Mouse (Mus musculus): ENCODE results near the gene Fuom. TPM values are rescaled to one million over a fixed set of nuclear protein-coding genes. Genes with fewer than 3 reads are reported as not detected.

Fuom gene
- total RNA-seq (2015): 6.9 and 7.9 TPM in 2 replicates
- total RNA-seq (2017): 10.8 and 11.5 TPM in 2 replicates

DNA sequence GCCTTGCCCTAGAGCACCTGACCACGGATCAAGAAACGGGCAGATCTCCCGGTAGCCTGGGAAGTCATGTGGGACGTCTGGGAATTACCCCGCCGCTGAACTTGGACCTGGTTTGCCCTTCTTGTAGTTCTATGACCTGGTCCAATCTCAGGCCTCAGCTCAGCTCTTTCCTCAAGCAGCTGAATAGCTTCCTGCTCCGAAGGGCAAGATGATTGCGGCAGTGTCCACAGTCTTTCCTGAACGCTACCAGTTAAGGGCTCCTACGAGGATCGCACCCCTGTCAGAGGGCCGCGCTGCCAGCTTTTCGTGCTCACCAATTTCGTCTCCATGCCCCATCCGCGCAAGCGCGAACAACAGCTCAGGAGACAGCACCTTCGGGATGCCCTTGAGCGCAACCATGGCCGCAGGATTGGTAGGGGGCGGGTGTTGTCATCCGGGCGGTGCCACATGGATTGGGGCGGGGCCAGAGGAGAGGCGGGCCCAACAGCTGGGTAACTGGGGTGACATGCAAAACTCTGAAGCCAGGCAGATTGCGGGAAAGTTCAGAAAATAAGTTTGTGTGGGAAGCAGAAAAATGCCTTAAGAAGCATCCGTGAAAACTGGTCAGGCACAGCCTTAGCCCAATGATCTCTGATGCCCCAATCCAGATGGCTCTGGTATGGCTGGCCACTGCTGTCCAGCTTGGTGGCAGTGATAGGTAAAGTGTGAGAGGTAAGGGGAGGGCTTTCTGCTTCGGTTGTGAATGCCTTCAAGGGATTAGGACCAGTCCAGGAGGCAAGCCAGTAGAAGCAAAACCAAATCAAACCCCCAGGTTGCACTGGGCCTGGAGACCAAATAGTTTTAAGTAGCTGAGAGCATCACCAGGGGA, at the start of gene Fuom:
Gene Fuom (minus strand): TSS at position 449 of the 868 bp plus-strand sequence.
- ATAC-seq (replicated peaks; ENCODE audit: poor library complexity): peak; percentile 99

DNA sequence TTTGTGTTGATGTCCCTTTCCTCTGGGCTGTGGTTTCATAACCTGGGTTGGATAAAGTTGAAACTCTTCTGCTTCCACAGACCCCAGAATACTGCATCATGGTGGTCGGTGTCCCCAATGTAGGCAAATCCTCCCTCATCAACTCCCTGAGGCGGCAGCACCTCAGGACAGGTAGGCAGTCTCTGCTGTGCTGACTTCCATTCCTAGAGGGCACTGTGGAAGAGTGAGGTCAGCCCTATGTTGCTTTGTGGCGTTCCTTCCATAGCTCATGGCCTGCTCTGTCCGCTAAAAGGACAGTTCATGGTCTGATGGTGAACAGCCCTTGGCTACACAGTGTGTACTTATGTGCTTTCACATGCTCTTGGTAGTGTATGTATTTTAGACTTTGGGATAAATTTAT, 42.3 kb upstream of the Fuom start:
- ATAC-seq (replicated peaks; ENCODE audit: poor library complexity): no peak

DNA sequence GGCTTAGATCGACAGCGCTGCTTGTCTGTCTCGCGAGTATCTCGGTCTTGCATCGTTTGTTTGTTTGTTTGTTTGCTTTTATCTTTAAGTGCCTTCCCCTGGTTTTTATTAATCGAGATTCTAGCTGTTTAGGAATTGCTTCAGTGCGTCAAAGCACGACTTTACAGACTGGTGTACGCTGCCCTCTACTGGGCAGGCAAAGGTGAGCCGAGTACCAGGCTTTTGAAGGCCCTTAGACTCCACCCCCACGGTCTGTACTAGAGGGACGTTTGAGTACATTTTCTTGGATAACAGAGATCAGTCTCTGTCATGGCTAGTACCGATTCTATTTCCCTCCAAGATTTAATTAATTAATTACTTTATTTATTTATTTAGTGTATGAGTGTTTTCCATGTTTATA, 39.1 kb upstream of the Fuom start:
- ATAC-seq (replicated peaks; ENCODE audit: poor library complexity): peak; percentile 67

DNA sequence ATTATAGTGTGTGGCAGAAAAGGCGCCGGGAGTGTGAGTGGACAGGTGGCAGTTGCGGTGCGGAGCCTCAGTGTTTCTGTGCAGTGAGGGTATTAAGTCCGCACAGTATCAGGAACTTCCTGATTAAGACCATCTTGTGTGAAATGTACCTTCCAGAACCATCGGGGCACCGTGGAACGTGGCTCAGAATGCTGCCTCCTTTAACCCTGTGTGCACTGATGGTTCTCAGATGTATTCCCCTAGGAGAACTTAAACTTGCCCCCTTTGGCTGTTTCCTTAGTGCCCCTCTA, 35.7 kb upstream of the Fuom start:
- ATAC-seq (replicated peaks; ENCODE audit: poor library complexity): no peak

DNA sequence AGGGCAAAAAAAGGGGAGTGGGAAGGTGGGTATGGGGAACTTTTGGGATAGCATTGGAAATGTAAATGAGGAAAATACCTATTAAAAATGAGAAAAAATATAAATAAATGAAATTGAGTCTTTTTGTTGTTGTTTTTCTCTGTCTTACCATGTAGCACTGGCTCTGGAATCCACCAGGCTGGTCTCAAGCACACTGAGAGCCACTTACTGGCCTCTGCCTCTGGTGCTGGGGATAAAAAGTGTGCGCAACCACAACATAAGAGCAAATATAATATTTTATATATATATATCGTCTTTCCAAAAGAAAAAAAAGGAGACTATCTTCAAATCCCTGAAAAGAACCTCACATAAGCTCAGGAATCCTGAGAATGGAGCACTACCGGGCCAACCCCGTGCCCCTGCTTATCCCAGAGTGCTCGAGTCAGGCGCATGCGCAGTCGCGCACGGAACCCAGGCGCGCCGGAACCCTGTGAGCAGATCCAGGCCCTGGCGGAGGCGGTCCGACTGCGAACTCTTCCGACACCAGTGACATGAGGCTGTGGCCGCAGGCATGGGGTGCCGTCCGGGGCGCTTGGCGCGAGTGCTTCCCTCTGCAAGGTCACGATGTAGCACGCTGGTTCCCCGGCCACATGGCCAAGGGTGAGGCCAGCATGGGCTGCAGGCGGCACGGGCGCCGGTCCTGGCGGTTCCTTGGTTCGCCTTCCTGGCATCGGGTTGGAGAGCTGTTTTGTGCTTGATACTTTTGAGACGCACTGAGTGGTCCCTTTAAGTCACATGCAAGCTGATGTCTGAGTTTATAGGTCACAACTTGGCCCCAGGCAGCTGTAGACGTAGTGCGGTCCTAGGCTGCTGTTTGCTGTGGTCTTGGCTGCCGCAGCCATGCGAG, 35.1 kb upstream of the Fuom start, which contains the start of gene Mtg1:
Gene Mtg1 (plus strand): TSS at position 430 of the 886 bp plus-strand sequence.
- ATAC-seq (replicated peaks; ENCODE audit: poor library complexity): peak; percentile 70

DNA sequence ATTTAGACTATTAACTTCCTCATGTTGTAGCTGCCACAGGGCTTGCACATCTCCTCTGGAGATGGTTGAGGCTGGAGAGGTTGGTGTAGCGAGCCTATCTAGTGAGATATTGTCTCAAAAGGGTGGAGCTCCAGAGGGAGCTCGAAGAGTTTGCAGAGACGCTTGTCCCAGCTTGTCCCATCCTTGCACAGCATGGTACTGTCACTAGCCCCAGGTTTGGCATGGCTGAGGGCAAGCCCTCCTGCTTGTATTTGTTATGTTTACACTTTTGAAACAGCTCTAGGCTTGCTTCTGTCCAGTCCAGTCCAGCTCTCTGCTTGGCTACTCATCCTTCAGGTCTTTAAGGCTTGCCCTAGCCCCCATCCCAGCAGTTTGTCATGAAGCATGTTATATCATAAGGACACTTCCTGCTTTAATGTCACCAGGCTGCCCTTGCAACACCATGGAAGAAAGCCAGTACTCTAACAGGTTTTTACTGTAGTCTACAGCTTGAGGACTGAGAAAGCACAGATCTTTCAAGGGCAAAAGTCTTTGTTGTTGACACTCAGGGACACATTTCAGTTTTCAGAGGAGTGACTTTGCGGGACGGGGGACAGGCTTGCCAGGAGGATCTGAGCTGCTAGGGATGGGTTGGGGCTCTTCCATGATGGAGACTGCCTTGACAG, 33.0 kb upstream of the Fuom start:
- ATAC-seq (replicated peaks; ENCODE audit: poor library complexity): peak; percentile 7; the same call in 1 of the 2 replicates

DNA sequence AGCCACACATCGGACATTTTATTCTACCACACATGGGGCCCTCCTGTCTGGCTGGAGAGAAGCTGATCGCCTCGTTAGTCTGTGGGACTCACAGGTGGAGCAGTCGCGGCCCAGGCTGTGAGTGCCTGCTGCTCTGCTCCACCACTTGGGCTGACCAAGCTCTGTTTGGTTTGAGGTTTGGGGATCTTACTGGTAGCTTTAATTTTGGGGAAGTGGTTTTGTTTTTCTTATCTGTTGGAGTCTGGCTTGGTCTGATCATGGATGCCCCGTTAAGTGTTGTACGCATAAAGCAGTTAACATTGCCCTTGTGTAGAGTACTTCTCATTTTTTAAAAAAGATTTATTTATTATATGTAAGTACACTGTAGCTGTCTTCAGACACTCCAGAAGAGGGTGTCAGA, 31.8 kb upstream of the Fuom start:
- ATAC-seq (replicated peaks; ENCODE audit: poor library complexity): peak; percentile 38

DNA sequence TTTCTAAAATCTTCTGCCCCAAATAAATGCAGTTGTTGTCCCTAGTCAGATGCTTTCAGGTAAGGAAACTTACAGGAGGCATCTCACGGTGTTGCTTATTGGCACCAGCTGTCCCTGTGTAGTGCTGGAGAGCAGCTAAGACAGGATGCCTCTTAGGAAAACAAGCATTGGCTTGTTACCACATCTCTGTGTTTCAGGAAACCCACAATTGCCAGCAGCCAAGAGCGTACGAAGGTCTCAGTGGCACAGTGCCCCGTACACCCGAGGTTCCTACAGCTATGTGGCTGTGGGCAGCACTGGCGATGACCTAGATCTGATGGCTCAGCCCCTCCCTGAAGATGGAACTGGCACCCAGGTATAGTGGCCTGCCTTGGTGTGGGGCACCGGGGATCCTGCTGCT, 29.9 kb upstream of the Fuom start:
- ATAC-seq (replicated peaks; ENCODE audit: poor library complexity): peak; percentile 54

DNA sequence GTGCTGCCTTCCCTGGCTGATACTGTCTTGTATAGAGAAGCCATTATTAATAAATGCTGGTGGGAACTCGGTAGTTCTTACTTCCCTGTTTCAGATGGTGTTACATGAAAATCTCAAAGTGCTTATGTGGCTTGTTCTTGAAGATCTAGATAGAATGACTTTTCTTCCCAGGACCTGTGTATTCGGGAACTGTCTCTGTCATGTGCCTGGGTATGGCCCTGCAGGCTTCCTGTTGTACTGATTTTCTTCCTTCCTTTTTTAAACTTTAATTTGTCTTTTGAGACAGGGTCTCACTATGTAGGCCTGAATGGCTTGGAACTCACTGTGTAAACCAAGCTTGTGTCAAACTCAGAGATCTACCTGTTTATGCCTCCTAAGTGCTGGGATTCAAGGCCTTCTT, 25.7 kb upstream of the Fuom start:
- ATAC-seq (replicated peaks; ENCODE audit: poor library complexity): 0 out of 2 replicates have a peak, but pooled peaks have one; percentile 2

DNA sequence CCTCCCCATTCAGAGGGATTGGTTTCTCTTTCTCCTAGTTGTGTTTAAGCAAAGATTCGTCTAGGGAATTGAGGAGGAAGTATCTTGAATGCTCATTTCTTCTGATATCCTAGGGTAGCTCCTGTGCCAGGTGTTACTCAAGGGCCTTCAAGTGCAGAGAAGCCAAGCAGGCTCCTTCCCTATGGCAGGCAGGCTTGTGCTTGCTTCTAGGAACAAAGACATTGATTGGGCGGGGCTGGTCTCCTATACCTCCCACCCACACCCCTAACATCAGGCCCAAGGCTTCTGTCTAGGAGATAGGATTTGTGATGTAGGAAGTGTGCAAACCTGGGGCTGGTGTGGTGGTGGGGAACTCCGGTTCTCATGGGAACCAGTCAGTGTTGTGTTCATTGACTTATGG, 24.7 kb upstream of the Fuom start:
- no peak for ATAC-seq (replicated peaks; ENCODE audit: poor library complexity)

DNA sequence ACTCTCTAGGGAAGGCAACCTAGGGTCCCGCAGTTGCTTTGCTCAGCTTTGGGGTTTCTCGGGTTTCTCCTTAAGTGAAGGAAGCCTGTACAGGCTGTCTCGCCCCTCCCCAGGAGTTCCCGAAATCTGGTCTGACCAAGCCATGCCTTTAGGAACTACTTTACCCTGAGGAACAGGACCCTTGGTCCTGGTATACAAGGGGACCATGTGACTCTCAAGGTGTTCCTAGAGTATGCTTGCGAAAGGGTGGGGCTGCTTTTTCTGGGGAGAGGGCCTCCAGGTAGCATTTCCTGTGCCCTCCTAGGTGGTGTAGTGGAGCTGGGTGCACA, 23.7 kb upstream of the Fuom start:
- ATAC-seq (replicated peaks; ENCODE audit: poor library complexity): no peak

DNA sequence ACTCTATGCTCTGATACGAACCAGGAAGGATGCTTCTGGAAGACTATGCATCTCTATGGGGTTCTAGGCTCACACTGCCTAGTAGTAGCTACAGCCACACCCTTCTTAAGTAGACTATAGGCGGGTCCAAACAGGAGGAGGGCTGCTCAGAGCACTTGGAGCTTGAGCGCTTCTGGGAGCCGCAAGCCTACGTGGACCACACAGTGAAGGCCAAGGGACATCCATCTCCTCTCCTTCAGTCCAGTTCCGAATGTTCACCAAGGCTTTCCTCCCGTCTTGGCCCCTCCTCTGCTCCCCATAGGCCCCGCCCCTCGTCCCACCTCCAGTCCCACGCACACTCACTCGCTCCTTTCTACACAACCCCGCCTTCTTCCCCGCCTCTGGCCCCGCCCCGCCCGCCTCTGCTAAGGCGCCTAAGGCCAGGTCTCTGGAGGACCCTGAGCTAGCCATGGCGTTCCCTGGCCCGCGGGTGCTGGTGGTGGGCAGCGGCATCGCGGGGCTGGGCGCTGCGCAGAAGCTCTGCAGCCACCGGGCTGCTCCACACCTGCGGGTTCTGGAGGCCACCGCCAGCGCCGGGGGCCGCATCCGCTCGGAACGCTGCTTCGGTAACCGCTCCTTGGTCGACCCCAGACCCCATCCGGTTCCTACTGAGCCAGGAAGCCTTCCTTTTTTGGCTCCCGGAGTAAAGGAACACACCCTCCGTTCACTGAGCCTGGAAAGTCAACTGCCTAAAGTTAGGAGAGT, 23.2 kb upstream of the Fuom start:
- ATAC-seq (replicated peaks; ENCODE audit: poor library complexity): peak; percentile 93

DNA sequence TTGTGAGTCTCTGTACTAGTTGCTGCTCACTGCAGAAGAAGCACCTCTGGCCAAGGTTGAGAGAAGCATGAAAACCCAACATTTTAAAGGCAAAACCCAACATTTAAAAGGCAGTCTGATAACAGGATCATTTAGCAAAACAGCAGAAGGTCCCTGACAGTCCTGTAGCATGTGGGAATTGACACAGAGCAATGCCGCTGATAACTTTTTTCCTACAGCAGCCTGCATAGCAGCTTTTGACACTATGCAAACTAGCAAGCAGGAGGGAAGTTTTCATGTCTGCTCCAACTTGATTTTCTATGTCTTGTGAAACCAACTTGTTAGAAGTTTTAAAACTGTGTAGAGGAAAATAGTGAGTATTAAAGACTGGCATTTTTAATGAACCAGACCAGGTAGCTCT, 22.1 kb upstream of the Fuom start:
- no peak for ATAC-seq (replicated peaks; ENCODE audit: poor library complexity)

DNA sequence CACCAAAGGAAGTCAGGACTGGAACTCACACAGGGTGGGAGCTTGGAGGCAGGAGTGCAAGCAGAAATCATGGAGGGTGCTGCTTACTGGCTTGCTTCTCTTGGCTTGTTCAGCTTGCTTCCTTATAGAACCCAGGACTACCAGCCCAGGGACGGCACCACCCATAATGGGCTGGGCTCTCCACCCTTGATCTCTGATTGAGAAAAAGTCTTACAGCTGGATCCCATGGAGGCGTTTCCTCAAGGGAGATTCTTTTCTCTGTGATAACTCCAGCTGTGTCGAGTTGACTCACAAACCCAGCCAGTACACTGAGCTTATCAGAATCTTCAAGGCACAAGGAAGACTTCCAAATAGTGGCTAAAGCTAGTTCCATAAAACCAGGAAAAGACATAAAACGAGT, 20.5 kb upstream of the Fuom start:
- ATAC-seq (replicated peaks; ENCODE audit: poor library complexity): no peak

DNA sequence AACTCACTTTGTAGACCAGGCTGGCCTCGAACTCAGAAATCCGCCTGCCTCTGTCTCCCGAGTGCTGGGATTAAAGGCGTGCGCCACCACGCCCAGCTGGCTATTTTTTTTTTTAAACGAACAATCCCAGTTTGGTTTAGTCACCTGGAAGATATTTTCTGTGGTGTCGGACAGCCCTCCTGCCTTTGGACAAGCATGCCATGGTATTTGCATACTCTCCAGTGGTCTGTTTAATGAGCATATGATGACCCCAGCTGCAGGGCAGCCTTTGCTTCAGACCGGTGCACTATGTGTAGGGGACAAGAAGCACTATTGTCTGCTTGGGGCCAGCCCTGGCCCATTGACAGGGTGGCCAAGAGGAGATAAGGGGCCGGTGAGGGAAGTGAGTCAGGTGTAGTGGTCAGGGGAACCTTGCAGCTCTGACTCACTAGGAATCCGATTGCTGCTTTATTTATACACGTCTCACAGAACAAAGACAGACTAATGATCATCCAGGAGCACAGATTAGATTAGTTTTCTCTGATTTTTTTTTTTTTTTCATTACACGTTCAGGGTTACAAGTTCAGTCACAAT, 19.2 kb upstream of the Fuom start:
- no peak for ATAC-seq (replicated peaks; ENCODE audit: poor library complexity)

DNA sequence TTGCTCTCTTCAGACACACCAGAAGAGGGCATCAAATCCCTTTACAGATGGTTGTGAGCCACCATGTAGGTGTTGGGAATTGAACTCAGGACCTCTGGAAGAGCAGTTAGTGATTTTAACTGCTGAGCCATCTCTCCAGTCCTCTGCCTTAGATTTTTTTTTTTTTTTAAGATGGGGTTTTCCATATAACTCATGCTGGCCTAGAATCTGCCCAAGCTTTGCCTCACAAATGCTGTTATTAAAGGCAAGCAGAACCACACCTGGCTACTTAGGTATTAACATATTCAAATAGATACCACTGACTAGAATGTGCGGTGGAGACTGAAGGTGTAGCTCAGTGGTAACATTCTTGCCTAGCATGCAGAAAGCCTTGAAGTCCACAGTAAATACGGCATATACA, 18.2 kb upstream of the Fuom start:
- ATAC-seq (replicated peaks; ENCODE audit: poor library complexity): no peak

DNA sequence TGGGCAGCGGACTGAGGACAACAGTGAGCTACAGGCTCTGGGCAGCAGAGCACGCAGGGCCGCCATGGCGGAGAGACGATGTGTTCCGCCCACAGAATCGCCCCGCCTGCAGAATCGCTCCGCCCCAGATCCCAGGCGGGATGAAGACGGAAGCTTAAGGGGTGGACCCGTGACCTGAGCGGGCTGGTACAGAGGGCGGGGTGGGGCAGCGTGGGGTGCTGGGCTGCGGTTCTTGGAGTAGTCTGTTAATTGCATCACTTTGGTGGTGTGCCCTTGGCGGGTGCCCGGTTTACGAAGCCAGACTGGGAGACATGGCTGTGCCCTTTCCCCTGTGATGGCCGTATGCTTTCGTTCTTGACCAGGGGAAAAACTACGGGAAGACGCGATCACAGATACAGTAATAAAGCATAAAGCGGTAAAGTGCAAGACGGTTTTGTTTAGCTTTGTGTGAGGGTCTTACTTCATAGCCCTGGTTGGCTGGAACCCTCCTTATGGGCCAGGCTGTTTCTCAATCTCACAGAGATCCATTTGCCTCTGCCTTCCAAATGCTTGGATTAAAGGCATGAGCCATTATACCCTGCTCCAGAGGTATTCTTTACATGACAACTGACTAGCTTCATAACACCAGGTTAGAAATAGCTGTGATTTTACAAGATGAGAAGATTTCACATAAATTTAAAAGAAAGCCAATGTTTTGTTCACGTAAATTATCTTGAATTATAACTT, 14.3 kb upstream of the Fuom start, which contains the start of gene Echs1:
Gene Echs1 (minus strand): TSS at position 148 of the 726 bp plus-strand sequence.
- peak; percentile 89 for ATAC-seq (replicated peaks; ENCODE audit: poor library complexity)

DNA sequence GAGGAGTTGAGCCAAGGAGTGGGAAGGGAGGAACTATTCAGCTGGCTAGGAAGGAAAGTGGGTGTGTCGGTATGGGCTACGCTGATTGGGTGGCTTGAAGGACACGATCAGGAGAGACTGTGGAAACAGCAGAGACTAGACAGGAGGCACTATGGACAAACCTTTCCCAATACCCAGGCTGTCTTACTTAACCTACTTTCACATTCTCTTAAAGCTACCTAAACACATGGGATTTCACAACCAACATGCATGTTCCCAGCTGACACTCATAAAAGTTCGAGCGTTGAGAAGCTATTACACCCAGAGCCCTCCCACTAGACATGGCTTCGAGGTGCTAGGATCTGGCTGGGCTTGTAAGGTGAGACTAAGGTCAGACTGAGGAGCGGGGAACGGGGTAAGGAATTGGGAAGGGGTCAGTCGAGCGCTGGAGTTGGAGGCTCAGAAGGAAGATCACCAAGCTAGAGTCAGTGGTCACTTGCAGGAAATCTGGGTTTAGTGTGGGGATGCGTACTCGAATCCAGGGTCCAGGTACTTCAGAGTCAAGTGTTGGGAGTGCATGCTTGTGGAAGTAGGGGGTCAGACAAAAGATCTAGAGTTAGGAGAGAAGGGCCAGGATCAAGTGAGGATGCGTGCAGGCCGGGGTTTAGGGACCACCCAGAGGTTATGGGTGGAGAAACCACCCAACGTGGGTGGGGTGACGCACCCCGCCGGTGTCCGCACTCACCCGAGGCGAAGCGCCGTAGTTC, 13.5 kb upstream of the Fuom start, which contains the start of gene Paox:
Gene Paox (plus strand): TSS at position 217 of the 746 bp plus-strand sequence.
- peak; percentile 82 for ATAC-seq (replicated peaks; ENCODE audit: poor library complexity)

DNA sequence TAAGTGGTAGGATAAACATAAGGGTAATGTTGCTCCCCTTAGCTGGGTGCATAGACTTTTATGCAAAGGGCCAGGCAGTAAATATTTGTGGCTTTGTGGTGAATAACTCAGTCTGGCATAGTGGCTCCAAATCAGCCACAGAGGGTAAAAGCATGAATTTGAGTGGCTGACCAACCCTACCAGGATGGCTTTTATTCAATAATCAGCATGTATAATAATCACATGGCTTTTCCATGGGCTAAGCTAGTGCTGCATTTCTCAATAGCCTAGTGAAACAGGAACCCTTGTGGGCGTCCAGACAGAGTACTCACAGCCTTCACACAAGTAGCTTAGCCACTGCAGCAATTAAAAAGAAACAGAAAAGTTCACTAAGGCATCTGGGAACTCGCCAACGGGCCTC, 9.7 kb upstream of the Fuom start:
- ATAC-seq (replicated peaks; ENCODE audit: poor library complexity): no peak

All from megakaryocyte progenitor cell, adult 5-6 weeks (primary cell).